Mouse (Mus musculus) gastrocnemius, postnatal 10 days (tissue): ENCODE results near the gene Scly. TPM values are rescaled to one million over a fixed set of nuclear protein-coding genes. Genes with fewer than 3 reads are reported as not detected.

Experiments
- DNase-seq: peaks from one replicate; pipeline ENCODE4 v3.0.0; 2021; ENCODE audit warnings: mixed read lengths
- long read RNA-seq, 2 experiments: library from polyadenylated mRNA; stranded (forward); transcript quantifications; one replicate each; pipeline ENCODE4 v2.0.0; 2021
- total RNA-seq, 2 experiments: library from RNA; stranded (reverse); gene quantifications; 2 replicates each; pipeline ENCODE4 v1.2.3; 2021

The Scly gene
- total RNA-seq = 10 to 100 TPM; 11.5 to 12.4 TPM
- long read RNA-seq, experiment 1, partial matches to known transcripts = 1 of 7 reads
- long read RNA-seq, experiment 1, other reads (novel, unspliced or antisense) = 3 of 7 reads
- long read RNA-seq, experiment 2, partial matches to known transcripts = 0 of 7 reads
- long read RNA-seq, experiment 2, other reads (novel, unspliced or antisense) = 3 of 7 reads

DNA sequence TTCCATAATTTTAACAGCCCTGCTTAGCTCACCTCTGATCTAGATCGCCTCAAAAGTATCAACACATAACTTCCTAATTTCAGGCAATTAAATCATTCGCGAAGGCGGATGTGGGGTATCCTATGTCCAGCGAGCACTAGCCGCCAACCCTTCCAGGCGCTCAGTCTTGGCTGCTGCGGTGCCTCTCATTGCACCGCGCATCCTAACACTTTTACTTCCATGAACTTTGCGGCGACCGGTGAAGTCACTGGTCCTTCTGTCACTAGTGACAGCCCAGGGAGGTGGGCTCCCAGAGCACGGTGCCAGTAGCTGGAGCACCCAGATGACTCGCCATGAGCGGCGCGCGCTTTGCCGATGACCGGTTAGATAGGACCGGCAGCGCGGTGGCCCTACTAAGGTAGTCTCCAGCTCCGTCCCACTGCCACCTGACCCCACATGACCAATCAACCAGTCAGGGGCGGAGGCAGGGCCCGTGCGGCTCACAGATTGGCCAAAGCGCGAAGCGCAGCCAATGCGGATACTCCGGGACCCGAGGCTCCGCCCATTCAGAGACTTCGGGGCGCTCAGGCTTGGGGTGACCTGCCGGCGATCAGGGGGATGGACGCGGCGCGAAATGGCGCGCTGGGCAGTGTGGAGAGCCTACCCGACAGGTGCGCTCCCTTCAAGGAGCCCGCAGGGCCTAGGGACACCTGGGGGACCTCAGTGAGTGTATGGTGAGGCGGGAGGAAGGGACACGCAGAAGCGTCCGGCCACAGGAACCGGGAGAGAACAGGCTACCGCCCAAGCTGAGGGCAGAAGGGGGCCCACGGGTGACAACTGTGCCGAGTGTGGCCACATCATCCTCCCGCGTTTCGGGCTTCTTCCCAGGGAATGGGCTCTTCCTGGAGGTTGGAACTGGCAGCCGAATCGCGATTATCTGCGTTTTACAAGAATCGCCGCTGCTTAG, at the start of gene Scly:
Gene Scly, plus strand, starts transcription at position 540 of the 946 bp plus-strand sequence.
- peak; percentile 89 for DNase-seq

GRCm38 (mm10) chr1:91248970-91249369, 49.2 kb upstream of the Scly start:
- no peak for DNase-seq

- DNase-seq = peak; percentile 89
These were observed 48.3 kb upstream of the Scly start, which contains the start of gene Ube2f for GRCm38 (mm10) chr1:91249564-91250414. TSS of gene Ube2f (plus strand) at chr1:91250304.

- peak; percentile 50 for DNase-seq
These were observed 47.6 kb upstream of the Scly start for GRCm38 (mm10) chr1:91250415-91251147.

DNA sequence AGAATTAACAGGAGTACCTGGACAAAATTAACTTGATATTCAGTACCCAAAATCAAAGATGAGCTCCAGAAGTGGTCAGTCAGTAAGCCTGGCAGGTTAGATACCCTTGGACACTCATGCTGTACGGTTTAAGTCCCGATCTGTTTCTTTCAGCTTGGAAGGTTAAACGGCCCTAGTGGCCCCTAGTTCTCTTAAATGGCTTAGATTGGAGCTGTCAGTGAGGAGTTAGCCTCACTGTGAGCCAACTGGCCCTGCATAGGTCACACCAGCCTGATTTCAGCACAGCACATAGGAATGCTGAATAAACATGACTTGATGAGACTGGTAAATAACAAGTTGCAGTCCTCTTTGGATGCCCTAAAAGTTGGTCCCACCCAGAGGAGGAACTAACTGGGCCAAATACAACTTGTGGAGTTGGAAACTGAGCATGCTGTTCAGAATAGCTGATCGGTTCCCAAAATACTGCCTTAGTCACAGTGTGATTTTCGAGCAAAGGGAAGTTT, 46.9 kb upstream of the Scly start:
- DNase-seq = no peak

DNA sequence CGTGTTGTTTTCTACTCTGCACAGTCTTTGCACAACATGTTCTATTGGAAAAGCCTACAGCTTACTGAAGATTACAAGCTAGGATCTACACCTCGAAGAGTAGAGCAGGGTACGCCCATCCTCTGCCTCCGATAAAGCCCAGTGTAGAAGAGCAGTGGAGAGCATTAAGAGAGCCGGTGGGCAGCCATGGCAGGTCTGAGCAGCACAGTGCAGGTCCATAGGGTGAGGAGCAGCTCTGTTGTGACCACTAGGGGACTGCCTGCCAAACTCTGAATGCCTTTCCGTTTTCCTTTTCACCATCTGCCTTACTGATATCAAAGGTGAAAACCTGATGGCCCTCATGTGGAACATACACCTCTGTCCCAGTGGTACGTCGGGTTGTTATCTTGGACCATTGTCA, 46.2 kb upstream of the Scly start:
- DNase-seq = no peak

- DNase-seq = no peak
These were observed 40.2 kb upstream of the Scly start for GRCm38 (mm10) chr1:91257918-91258317.

DNA sequence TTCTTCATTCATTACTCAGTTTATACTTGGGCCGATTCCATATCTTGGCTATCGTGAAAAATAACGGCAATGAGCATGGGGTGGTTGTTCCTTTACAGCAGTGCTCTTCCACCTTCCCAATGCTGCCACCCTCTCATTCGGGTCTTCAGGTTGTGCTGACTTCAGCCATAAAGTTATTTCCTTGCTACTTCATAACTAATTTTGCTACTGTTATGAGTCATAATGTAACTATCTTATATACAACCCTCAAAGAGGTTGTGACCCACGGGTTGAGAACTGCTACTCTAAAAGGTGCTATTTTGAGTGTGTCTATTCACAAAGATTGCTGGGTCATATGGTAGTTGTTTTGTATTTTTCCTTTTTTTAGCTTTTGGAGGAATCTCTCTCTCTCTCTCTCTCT, 38.3 kb upstream of the Scly start:
- DNase-seq = no peak

DNA sequence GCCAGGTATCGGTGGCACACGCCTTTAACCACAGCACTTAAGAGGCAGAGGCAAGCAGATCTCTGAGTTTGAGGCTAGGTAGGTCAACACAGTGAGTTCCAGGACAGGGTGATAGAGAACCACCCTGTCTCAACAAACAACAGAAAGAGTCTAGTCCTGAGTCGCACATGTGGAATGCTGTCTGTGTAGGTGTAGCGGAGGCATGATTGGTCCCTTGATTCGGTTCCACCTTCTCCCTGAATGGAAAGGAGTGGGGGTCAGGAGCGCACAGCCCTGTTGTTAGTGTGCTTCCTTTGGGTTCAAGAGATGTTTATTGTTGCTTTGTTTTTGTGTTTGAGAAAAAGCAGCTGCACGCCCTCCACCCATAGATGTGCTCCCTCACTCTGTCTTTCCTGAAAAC, 35.6 kb upstream of the Scly start:
- DNase-seq = no peak

GRCm38 (mm10) chr1:91272260-91272659, 25.9 kb upstream of the Scly start:
- DNase-seq = no peak

- no peak for DNase-seq
These were observed 21.6 kb upstream of the Scly start for GRCm38 (mm10) chr1:91276581-91276980.

DNA sequence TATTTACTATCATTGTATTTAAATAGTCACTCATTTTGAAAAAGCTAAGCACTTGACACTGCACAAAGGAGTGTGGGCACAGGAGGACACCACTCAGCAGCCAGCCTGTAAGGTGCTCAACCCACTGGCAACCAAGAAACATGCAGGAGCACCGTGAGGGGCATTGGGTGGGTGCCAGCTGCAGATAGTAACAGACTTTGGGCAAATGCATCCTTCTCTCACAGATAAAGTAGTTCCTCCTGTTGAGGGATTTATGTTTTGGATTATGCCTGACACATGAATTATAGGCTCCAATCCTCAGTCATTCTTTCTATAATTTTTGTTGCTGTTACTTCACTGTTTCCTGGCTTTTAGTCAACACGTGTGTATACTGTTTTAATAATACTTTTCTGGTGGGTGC, 20.7 kb upstream of the Scly start:
- no peak for DNase-seq

DNA sequence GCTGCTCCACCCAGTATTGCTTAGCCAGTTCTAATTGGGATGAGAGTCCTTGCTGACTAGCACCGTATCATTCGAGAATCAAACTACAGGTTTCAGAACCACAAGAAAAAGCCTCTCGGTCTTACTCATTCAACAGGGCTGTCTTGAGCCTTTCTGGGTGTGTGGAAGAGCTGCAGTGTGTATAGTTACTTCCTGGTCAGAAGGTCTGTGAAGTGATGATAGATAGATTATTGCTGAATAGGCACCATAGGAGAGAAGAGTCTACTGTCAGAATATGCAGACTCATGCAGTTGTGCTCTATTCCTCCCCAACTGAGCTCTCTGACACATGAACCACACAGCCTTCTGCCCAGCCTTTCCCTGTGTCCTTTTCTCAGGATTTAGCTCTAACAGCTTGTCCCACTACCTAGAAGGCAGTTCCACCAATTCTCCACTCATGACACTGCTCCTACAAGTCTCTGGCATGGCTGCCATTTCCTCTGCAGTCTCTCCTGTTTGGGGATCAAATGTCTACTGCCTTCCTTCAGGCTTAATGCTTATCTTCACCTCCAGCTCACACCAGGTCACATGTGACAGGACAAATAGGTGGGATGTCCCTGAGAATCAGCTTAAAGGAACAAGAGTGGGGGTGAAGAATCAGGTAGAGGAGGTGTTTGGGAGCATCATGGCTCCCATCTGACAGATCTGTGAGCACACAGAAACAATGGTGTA, 19.6 kb upstream of the Scly start:
- DNase-seq = no peak

GRCm38 (mm10) chr1:91279126-91279525, 19.0 kb upstream of the Scly start:
- DNase-seq = no peak

- no peak for DNase-seq
These were observed 15.6 kb upstream of the Scly start for GRCm38 (mm10) chr1:91282582-91282981.

GRCm38 (mm10) chr1:91289375-91289774, 8.8 kb upstream of the Scly start:
- DNase-seq = no peak

GRCm38 (mm10) chr1:91292101-91292825, 5.9 kb upstream of the Scly start:
- no peak for DNase-seq

- no peak for DNase-seq
These were observed 2.6 kb upstream of the Scly start for GRCm38 (mm10) chr1:91295544-91295943.

GRCm38 (mm10) chr1:91299026-91299706, 1.0 kb downstream of the Scly start:
- no peak for DNase-seq
